Mouse (Mus musculus): ENCODE results near the gene Fsd1l.

Gene Fsd1l

GRCm38 (mm10) chr4:53738956-53739616 is 107.8 kb downstream of the Fsd1l start:
- in situ Hi-C loops (cut with MboI), result no loop called here

- in situ Hi-C loops (cut with MboI), result no loop called here
Measured at GRCm38 (mm10) chr4:53749831-53750230, 118.6 kb downstream of the Fsd1l start.

GRCm38 (mm10) chr4:53750391-53751120 is 119.3 kb downstream of the Fsd1l start:
- in situ Hi-C loops (cut with MboI), result no loop called here

Measured in mature B cell (primary cell).